Mouse (Mus musculus) thymus, adult 2 months (tissue): ENCODE data around the gene Cyp1a2. TPM values are rescaled to one million over a fixed set of nuclear protein-coding genes. Genes with fewer than 3 reads are reported as not detected.

Source experiments
- DNase-seq: peaks from one replicate; pipeline ENCODE4 v3.0.0; 2021
- H3K27ac ChIP-seq: fragments of 200-500 bp; 2 replicates; pipeline ENCODE4 v1.5.1; 2012; ENCODE audit warnings: low read length, control low read depth; ENCODE audit not compliant: control insufficient read depth, insufficient read depth
- H3K27me3 ChIP-seq: fragments of 200-500 bp; 2 replicates; pipeline ENCODE4 v1.6.1; 2012; ENCODE audit warnings: mild to moderate bottlenecking, low read length, moderate library complexity, mixed read lengths; ENCODE audit not compliant: control insufficient read depth, insufficient read depth
- H3K36me3 ChIP-seq: fragments of 200-500 bp; 2 replicates; pipeline ENCODE4 v1.6.1; 2012; ENCODE audit warnings: mild to moderate bottlenecking, low read length, moderate library complexity; ENCODE audit not compliant: control insufficient read depth, insufficient read depth
- H3K4me1 ChIP-seq: fragments of 200-500 bp; replicated peaks from 2 replicates; pipeline ENCODE4 v1.6.1; 2012; ENCODE audit warnings: low read length; ENCODE audit not compliant: control insufficient read depth, insufficient read depth
- H3K4me3 ChIP-seq: fragments of 200-500 bp; 2 replicates; pipeline ENCODE4 v1.5.1; 2012; ENCODE audit warnings: mild to moderate bottlenecking, low read length, control low read depth, moderate library complexity; ENCODE audit not compliant: control insufficient read depth, insufficient read depth
- CTCF ChIP-seq: fragments of 200-500 bp; IDR thresholded peaks from 2 replicates; pipeline ENCODE4 v1.5.1; 2012; ENCODE audit warnings: mild to moderate bottlenecking, control low read depth, low read length, moderate library complexity, borderline replicate concordance; ENCODE audit not compliant: control insufficient read depth, poor library complexity, insufficient read depth; ENCODE audit errors: extremely low read depth
- POLR2A ChIP-seq: fragments of 200-500 bp; IDR thresholded peaks from 2 replicates; pipeline ENCODE4 v1.6.1; 2012; ENCODE audit warnings: mild to moderate bottlenecking, low read length, control low read depth, moderate library complexity; ENCODE audit not compliant: control insufficient read depth, poor library complexity, insufficient read depth; ENCODE audit errors: extremely low read depth
- WGBS: fragments of 180-500 bp; shearing (Covaris S2); methylation state at CpG from one replicate; pipeline ENCODE4 v1.1.7; 2018; 5-methylcytosine and 5-hydroxymethylcytosine counted together
- polyA plus RNA-seq: library from polyadenylated mRNA; depleted of rRNA; stranded (reverse); fragments of >200 nt; gene quantifications from 2 replicates; pipeline ENCODE4 v1.2.3, GENCODE M21; 2012

Gene Cyp1a2
- polyA plus RNA-seq, 1 experiment = 1.1 TPM

GRCm38 (mm10) chr9:57698466-57699150 is 15.1 kb upstream of the Cyp1a2 start:
- Histone ChIP-seq H3K27ac (no peak overlapping the region), H3K4me3 (no peak overlapping the region), H3K36me3 (no peaks in the 10 kb centered on the region), H3K4me1 (peaks cover 4% of the 10 kb centered on the region; the same call in 1 of the 2 replicates), H3K27me3 (peaks cover 16% of the 10 kb centered on the region)
- 61% methylated on average over 1 of the region's 1 CpGs for WGBS
- no peak for DNase-seq
- TF ChIP-seq POLR2A (no peak), CTCF (no peak)

GRCm38 (mm10) chr9:57697380-57697779 is 13.9 kb upstream of the Cyp1a2 start:
- H3K36me3 ChIP-seq = no peaks in the 10 kb centered on the region
- no peak overlapping the region for H3K27ac ChIP-seq
- no peak overlapping the region for H3K4me3 ChIP-seq
- peaks cover 16% of the 10 kb centered on the region for H3K27me3 ChIP-seq
- no peak for DNase-seq
- TF ChIP-seq POLR2A = no peak
- no peak for TF ChIP-seq CTCF
- WGBS = 44% methylated on average over 4 of the region's 4 CpGs
- H3K4me1 ChIP-seq = peaks cover 4% of the 10 kb centered on the region; the same call in 1 of the 2 replicates

GRCm38 (mm10) chr9:57696380-57697285 is 13.1 kb upstream of the Cyp1a2 start:
- Histone ChIP-seq H3K27ac (no peak overlapping the region), H3K36me3 (no peaks in the 10 kb centered on the region), H3K4me1 (peaks cover 4% of the 10 kb centered on the region; the same call in 1 of the 2 replicates), H3K27me3 (peaks cover 16% of the 10 kb centered on the region), H3K4me3 (no peak overlapping the region)
- DNase-seq = no peak
- 0 out of 2 replicates have a peak, but pooled peaks have one; percentile 21 for TF ChIP-seq CTCF
- no peak for TF ChIP-seq POLR2A
- WGBS = 9% methylated on average over 42 of the region's 42 CpGs

- Histone ChIP-seq H3K27me3 (peaks cover 16% of the 10 kb centered on the region), H3K4me3 (no peak overlapping the region), H3K4me1 (peaks cover 4% of the 10 kb centered on the region; the same call in 1 of the 2 replicates), H3K36me3 (no peaks in the 10 kb centered on the region), H3K27ac (no peak overlapping the region)
- no peak for DNase-seq
- TF ChIP-seq POLR2A (no peak), CTCF (no peak)
- 100% methylated on average over 2 of the region's 2 CpGs for WGBS
Observed at GRCm38 (mm10) chr9:57694108-57694507, 10.6 kb upstream of the Cyp1a2 start.

GRCm38 (mm10) chr9:57688606-57689005 is 5.1 kb upstream of the Cyp1a2 start:
- DNase-seq = no peak
- Histone ChIP-seq H3K27me3 (no peaks in the 10 kb centered on the region), H3K4me3 (no peak overlapping the region), H3K36me3 (no peaks in the 10 kb centered on the region), H3K27ac (no peak overlapping the region), H3K4me1 (peaks cover 9% of the 10 kb centered on the region)
- TF ChIP-seq CTCF (no peak), POLR2A (no peak)
- 87% methylated on average over 2 of the region's 2 CpGs for WGBS

GRCm38 (mm10) chr9:57688158-57688557 is 4.7 kb upstream of the Cyp1a2 start:
- Histone ChIP-seq H3K36me3 (no peaks in the 10 kb centered on the region), H3K4me1 (peaks cover 9% of the 10 kb centered on the region), H3K4me3 (no peak overlapping the region), H3K27me3 (no peaks in the 10 kb centered on the region), H3K27ac (no peak overlapping the region)
- DNase-seq = peak; percentile 37
- 70% methylated on average over 2 of the region's 2 CpGs for WGBS
- TF ChIP-seq POLR2A (no peak), CTCF (no peak)
